Mouse (Mus musculus): Measurements from ENCODE around the gene Ocel1. TPM values are rescaled to one million over a fixed set of nuclear protein-coding genes. Genes with fewer than 3 reads are reported as not detected.

The Ocel1 gene
- total RNA-seq, 2 experiments from 2014 or later, result 20.2 TPM

DNA sequence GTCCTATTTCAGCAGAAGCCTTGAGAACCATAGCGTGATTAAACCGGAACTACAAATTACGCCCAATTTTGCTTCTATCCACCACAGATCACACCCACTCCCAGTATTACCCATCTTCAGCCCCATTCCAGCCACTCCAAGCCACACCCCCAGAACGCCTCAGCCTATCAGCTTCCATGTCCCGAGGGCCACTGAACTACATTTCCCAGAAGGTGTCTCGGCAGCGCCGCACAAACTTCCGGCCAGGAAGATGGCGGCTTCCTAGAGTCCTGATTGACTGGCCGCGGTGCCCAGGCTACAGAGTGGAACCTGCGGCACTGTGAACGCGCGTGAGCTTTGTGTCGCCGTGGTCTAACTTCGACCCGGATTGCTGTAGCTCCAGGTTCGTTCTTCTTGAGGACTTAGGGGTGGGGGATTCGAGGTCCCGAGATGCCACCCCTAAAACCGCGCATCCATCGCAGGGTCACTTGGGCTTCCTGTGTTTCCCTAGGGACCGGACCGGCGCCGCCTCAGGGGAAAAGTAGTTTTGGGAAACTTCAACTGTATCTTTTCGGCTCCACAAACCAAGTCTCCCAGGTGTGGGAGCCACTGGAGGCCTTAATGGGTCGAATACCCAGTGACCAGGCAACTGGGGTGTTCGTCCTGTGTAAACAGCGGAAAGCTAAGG lies 25.7 kb downstream of the Ocel1 start, which contains the start of gene Babam1:
TSS of gene Babam1 (plus strand) at position 223 of the 667 bp plus-strand sequence.
- intact Hi-C loops (cut with DNase I), result no loop called here
- peak; percentile 93 to 94 for DNase-seq (ENCODE audit: low spot score in 2 of 2)

DNA sequence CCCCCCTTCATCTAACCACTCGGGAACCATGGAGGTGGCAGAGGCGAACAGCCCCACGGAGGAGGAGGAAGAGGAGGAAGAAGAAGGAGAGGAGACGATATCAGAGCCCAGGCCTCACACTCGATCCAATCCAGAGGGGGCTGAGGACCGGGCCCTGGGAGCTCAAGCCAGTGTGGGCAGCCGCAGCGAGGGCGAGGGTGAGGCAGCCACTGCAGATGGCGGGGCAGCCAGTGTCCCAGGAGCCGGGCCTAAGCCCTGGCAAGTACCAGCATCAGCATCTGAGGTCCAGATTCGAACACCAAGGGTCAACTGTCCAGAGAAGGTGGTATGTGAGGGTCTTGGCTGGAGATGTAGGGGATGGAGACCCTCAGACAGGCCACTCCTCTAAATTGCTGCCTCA lies 26.6 kb downstream of the Ocel1 start:
- DNase-seq (ENCODE audit: low spot score in 2 of 2), result no peak
- intact Hi-C loops (cut with DNase I), result no loop called here

- intact Hi-C loops (cut with DNase I), result no loop called here
These were observed 29.7 kb downstream of the Ocel1 start for GRCm38 (mm10) chr8:71400826-71401225.

GRCm38 (mm10) chr8:71401454-71401853 lies 30.4 kb downstream of the Ocel1 start:
- no peak for DNase-seq (ENCODE audit: low spot score in 2 of 2)
- intact Hi-C loops (cut with DNase I), result no loop called here

More at GRCm38 (mm10) chr8:71400826-71401225, 29.7 kb downstream of the Ocel1 start:
- no peak for DNase-seq (ENCODE audit: low spot score in 2 of 2)

DNA sequence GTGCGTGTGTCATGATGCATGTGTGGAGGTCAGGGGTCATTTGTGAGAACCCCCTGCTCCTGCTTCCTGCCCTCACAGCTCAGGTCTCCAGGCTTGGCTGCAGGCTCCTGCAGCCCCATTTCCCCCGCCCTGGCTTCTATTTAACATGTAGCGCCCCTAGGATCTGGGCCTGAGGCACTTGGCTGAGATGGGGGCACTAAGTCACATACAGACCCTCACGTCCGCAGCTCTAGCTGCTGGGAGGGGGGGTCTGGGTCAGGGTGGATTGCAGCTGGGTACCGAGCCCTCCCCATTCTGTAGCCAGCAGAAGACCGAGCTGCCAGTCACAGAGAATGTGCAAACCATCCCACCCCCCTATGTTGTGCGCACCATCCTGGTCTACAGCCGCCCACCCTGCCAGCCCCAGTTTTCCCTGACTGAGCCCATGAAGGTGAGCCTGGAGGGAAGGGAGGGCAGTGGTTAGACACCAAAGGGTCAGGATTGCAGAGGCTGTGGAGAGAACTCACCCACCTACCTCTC lies 31.4 kb downstream of the Ocel1 start:
- intact Hi-C loops (cut with DNase I), result no loop called here
- no peak for DNase-seq (ENCODE audit: low spot score in 2 of 2)

DNA sequence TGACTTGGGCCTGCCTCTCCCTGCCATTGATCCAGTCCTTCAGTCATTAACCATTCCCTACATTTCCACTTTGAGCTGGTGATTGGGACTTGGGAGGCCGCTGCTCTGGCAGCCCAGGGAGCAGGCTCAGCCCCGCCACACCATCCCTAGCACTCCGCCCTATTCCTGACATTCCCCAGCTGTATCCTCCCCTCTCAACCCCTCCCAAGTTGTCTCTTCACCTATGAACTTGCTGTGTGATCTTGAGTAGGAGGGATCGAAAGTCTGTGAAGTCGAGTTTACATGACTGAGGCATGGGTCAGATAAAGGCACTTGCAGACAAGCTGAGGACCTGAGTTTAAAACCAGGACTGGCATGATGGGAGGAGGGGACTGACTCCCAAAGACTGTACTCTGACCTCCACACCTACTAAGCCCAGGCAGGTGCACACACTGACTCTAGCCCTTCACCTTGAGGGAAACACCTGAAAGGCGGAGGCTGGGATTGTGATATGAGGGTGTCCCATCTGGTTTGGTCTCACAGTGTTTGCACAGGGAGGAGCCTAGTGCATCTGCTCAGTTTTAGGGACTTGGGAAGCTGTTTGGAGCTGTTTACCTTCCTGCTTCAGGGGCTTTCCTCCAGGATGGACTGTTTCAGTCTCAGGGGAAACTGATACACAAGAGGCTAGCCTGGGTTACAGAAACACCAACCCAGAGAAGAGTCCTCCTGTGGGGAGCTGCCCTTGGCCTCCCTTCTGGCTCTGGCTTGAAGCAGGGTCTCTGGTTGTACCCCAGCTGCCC lies 32.2 kb downstream of the Ocel1 start:
- no peak for DNase-seq (ENCODE audit: low spot score in 2 of 2)
- intact Hi-C loops (cut with DNase I), result no loop called here

DNA sequence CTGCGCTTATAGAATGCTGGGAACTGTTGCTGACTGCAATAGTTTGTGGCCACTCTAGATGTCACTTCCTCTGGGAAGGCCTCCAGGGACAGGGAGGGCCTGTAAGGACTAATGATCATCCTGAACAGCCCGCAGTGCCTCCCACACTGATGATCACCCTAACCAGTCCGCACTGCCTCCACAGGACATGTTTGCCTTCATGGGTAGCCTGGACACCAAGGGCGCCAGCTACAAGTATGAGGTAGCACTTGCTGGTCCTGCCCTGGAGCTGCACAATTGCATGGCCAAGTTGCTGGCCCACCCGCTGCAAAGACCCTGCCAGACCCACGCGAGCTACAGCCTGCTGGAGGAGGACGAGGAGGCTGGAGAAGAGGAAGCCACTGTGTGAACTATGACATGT lies 32.9 kb downstream of the Ocel1 start:
- intact Hi-C loops (cut with DNase I), result no loop called here
- DNase-seq (ENCODE audit: low spot score in 2 of 2), result no peak

GRCm38 (mm10) chr8:71404951-71405351 lies 33.9 kb downstream of the Ocel1 start:
- intact Hi-C loops (cut with DNase I), result no loop called here
- DNase-seq (ENCODE audit: low spot score in 2 of 2), result no peak

DNA sequence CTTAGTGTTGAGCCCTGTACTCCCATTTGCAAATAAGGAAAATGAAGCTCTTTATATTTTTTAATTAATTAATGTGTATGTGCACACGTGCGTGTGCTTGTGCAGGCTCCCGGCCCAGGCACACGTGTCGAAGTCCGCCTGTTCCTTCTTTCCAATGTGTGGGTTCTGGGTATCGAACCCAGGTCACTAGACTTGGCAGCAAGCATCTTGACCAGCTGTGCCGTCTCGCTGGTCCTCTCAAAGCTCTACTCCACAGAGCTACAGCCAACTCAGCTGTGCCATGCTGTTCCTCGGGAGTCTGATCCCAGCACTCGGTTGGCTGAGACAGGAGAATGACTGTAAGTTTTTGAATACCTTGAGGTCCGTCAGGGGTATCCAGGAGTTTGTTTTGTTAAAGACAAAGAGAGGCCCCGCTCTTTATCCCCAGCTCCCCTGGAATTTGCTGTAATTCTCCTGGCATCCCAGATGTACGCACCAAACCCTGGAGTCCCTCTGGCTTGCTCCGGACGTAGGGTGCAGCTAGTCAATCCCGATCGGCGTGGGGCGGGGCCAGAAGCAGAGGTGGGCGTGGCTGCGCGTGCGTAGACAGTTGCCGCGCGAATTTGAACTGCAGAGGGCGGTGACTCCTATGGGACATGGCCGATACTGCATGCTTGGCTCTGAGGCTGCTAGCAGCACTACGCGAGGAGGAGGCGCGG lies 34.5 kb downstream of the Ocel1 start, which contains the start of gene Ankle1:
TSS of gene Ankle1 (plus strand) at position 610 of the 698 bp plus-strand sequence.
- peak; percentile 93 for DNase-seq (ENCODE audit: low spot score in 2 of 2)
- intact Hi-C loops (cut with DNase I), result no loop called here

- no peak for DNase-seq (ENCODE audit: low spot score in 2 of 2)
- intact Hi-C loops (cut with DNase I), result no loop called here
These were observed 35.3 kb downstream of the Ocel1 start for GRCm38 (mm10) chr8:71406099-71407015.

DNA sequence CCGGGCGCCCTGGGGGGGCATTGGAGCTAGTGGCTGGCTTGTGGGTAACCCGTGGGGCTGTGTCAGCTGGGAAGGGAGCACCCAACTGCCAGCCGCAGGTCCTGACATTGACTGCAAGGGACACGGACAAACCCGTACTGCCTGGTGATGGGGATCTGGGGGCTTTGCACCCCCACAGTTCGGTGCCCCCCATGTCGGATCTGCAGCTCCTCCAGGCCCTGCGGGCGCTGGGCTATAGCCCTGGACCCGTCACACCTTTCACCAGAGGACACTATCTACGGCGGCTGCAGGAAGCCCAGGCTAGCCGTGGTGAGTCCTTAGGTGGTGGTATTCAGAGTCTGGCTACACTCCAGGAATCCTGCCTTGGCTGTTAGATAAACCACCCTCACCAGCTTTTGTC lies 36.3 kb downstream of the Ocel1 start:
- intact Hi-C loops (cut with DNase I), result no loop called here
- no peak for DNase-seq (ENCODE audit: low spot score in 2 of 2)

DNA sequence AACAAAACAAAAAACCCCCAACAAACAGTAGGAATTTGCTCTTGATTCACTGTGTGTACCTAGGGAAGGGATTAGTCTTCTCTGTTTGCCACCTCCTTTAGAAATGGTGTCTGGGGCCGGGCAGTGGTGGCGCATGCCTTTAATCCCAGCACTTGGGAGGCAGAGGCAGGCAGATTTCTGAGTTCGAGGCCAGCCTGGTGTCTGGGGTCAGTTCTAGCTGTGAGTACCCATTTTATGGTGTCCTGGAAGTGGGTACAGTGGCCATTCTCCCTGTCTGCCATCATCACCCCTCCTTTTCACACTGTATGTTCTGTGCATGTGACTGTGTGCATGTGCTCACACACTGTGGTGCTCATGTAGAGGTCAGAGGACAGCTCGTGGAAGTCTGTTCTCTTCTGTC lies 37.1 kb downstream of the Ocel1 start:
- intact Hi-C loops (cut with DNase I), result no loop called here
- no peak for DNase-seq (ENCODE audit: low spot score in 2 of 2)

DNA sequence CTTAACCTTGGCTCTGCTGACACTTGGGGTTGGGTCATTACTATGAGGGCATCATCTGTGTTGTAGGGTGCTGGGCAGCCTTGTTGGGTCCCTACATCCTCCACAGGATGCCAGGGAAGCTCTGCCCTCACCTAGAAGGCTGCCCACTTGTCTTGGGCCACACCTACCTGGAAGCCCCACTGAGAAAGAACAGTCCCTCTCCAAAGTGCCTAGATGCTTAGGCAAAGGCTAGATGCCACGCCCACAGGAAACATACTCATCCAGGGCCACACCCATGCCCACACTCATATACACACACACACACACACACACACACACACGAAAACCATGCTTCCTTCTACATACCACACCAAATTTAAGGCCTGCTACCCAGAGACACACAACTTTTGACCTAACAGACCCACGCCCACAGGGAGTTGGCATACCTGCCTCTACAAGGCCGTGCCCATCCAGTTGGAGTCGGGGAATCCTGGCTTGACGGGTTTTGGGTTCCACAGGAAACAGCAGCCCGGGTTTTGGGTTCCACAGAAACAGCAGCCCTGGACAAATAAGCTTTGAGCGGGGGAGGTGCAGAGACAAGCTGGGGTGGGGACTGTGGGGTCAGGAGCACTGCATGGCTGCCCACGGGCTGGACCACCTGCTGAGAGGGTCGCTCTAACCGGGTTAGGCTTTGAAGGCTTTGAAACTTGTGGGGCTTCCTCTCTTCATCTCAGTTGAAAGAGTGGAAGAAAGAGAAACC lies 40.6 kb downstream of the Ocel1 start:
- intact Hi-C loops (cut with DNase I), result loop anchor here (10.0 kb wide), 1 partner anchor 1113 kb away; no protein-coding TSS in a partner anchor
- no peak for DNase-seq (ENCODE audit: low spot score in 2 of 2)

GRCm38 (mm10) chr8:71422121-71422520 lies 51.0 kb downstream of the Ocel1 start:
- DNase-seq (ENCODE audit: low spot score in 2 of 2), result no peak
- intact Hi-C loops (cut with DNase I), result no loop called here

All from left cerebral cortex, postnatal 14 days (tissue).